Comparison of ENCODE assay signal across 9 mouse cellular contexts in genomic region chr2:71542816-71543301, GRCm38 (mm10). TPM values are rescaled to one million over a fixed set of nuclear protein-coding genes. Genes with fewer than 3 reads are reported as not detected.
DNase-seq lines count a peak whose midpoint lies in the region; ATAC-seq and TF ChIP-seq lines count a peak whose summit lies in the region.
"Had no signal": no experiment of that assay in that cellular context is flagged by ENCODE, and none has a peak within 500 bp of the region (broad histone marks: within the 10 kb centered on the region; RNA-seq: fewer than 3 reads in every experiment).

No protein-coding gene starts in this region.

- H3K27ac ChIP-seq in hindbrain, embryonic 10.5 days: peak overlapping the region; percentile 53; the same call in 1 of the 2 replicates
- no peak overlapping the region for H3K27ac ChIP-seq in hindbrain, postnatal 0 days
- H3K27ac ChIP-seq in limb, embryonic 15.5 days: no peak overlapping the region
- H3K27ac ChIP-seq in stomach, embryonic 14.5 days (ENCODE audit: low read length): no peak overlapping the region

- no peak overlapping the region for H3K9ac ChIP-seq in hindbrain, postnatal 0 days (replicated peaks; ENCODE audit: low read length)
- no peak overlapping the region for H3K9ac ChIP-seq in limb, embryonic 15.5 days
- H3K9ac ChIP-seq in stomach, embryonic 14.5 days (replicated peaks; ENCODE audit: low read depth, low read length): no peak overlapping the region

- no peak; the same call in 1 of the 2 replicates for ATAC-seq in hindbrain, postnatal 0 days
- peak; percentile 40 for ATAC-seq in granulocyte monocyte progenitor cell, adult 5-6 weeks (replicated peaks; ENCODE audit: poor library complexity, severe bottlenecking)
- ATAC-seq in limb, embryonic 15.5 days (ENCODE audit: insufficient number of reproducible peaks, low FRiP score, low TSS enrichment, low read depth): 0 out of 2 replicates have a peak, but pooled peaks have one; percentile 15
- ATAC-seq in stomach, embryonic 14.5 days (ENCODE audit: insufficient number of reproducible peaks, insufficient read depth, low FRiP score, low read depth): peak; percentile 23; the same call in 1 of the 2 replicates
- ATAC-seq in inflammation-experienced regulatory T-cells, adult 6 months: no peak

- no peak overlapping the region for H3K4me2 ChIP-seq in hindbrain, postnatal 0 days (ENCODE audit: low read depth, low read length)
- peak overlapping the region; percentile 37 for H3K4me2 ChIP-seq in limb, embryonic 15.5 days
- 0 out of 2 replicates have a peak overlapping the region, but pooled peaks have one; percentile 5 for H3K4me2 ChIP-seq in stomach, embryonic 14.5 days (replicated peaks; ENCODE audit: low read depth, low read length)

- peak overlapping the region; percentile 37 for H3K4me3 ChIP-seq in hindbrain, embryonic 10.5 days
- no peak overlapping the region for H3K4me3 ChIP-seq in hindbrain, postnatal 0 days (ENCODE audit: low read length)
- peak overlapping the region; percentile 25 for H3K4me3 ChIP-seq in limb, embryonic 15.5 days
- H3K4me3 ChIP-seq in stomach, embryonic 14.5 days (ENCODE audit: low read depth, low read length): peak overlapping the region; percentile 34; the same call in 1 of the 2 replicates

- H3K4me1 ChIP-seq in hindbrain, embryonic 10.5 days (replicated peaks): peaks cover 78% of the 10 kb centered on the region
- peaks cover 8% of the 10 kb centered on the region; the same call in 1 of the 2 replicates for H3K4me1 ChIP-seq in hindbrain, postnatal 0 days (ENCODE audit: insufficient read depth, low read length)
- H3K4me1 ChIP-seq in limb, embryonic 15.5 days: peaks cover 73% of the 10 kb centered on the region
- peaks cover 14% of the 10 kb centered on the region for H3K4me1 ChIP-seq in stomach, embryonic 14.5 days (ENCODE audit: control insufficient read depth, insufficient read depth, low read length)

- no peaks in the 10 kb centered on the region for H3K36me3 ChIP-seq in hindbrain, embryonic 10.5 days
- no peaks in the 10 kb centered on the region for H3K36me3 ChIP-seq in hindbrain, postnatal 0 days (ENCODE audit: insufficient read depth, low read length)
- H3K36me3 ChIP-seq in limb, embryonic 15.5 days: no peaks in the 10 kb centered on the region
- H3K36me3 ChIP-seq in stomach, embryonic 14.5 days (ENCODE audit: control insufficient read depth, insufficient read depth, low read length): no peaks in the 10 kb centered on the region

- under 1% methylated on average over 30 of the region's 30 CpGs for WGBS in hindbrain, embryonic 10.5 days
- WGBS in hindbrain, postnatal 0 days: under 1% methylated on average over 28 of the region's 30 CpGs
- WGBS in limb, embryonic 15.5 days: under 1% methylated on average over 30 of the region's 30 CpGs
- under 1% methylated on average over 30 of the region's 30 CpGs for WGBS in stomach, embryonic 14.5 days

- peaks cover 98% of the 10 kb centered on the region for H3K27me3 ChIP-seq in hindbrain, embryonic 10.5 days (ENCODE audit: insufficient read depth, poor library complexity, severe bottlenecking)
- peaks cover 76% of the 10 kb centered on the region for H3K27me3 ChIP-seq in hindbrain, postnatal 0 days (ENCODE audit: insufficient read depth, low read length)
- H3K27me3 ChIP-seq in limb, embryonic 15.5 days: peaks cover 91% of the 10 kb centered on the region
- peaks cover 68% of the 10 kb centered on the region for H3K27me3 ChIP-seq in stomach, embryonic 14.5 days (ENCODE audit: control insufficient read depth, insufficient read depth, low read length)

- H3K9me3 ChIP-seq in hindbrain, embryonic 10.5 days: no peaks in the 10 kb centered on the region
- H3K9me3 ChIP-seq in hindbrain, postnatal 0 days (ENCODE audit: low read length): no peaks in the 10 kb centered on the region
- H3K9me3 ChIP-seq in limb, embryonic 15.5 days: no peaks in the 10 kb centered on the region
- no peaks in the 10 kb centered on the region for H3K9me3 ChIP-seq in stomach, embryonic 14.5 days (ENCODE audit: control insufficient read depth, low read depth, low read length)

- no peak for TF ChIP-seq CTCF in hindbrain, postnatal 0 days (IDR thresholded peaks at IDR 0.05; ENCODE audit: low read depth)

- peak; percentile 73 for DNase-seq in hindbrain, embryonic 10.5 days (ENCODE audit: low spot score)
- no peak for DNase-seq in hindbrain, postnatal 0 days (ENCODE audit: low spot score)
- DNase-seq in adrenal gland, adult 2 months: peak; percentile 85
- DNase-seq in right cerebral cortex, adult 18-20 months: no peak

RNA-seq across cellular contexts. Expression of gene Dlx2, which starts 3.7 kb away (rescaled TPM):
- polyA plus RNA-seq in hindbrain, embryonic 10.5 days (2016; fragmentation: Nextera tagmentation; extraction: Ambion mirVana): 7.6 and 7.8 TPM in 2 replicates
- total RNA-seq in hindbrain, postnatal 0 days (2014; rRNA removed): 0.97 TPM in 1 of 2 replicates, not detected in the other
- polyA plus RNA-seq in hindbrain, postnatal 0 days (2015; fragmentation: Nextera tagmentation; extraction: Ambion mirVana): 0.21 and 0.26 TPM in 2 replicates
- under 1 TPM; 0.26 to 0.28 TPM for total RNA-seq in adrenal gland, adult 2 months (2021)
- polyA plus RNA-seq in adrenal gland, adult 2 months (2012; rRNA removed): 0.54 and 0.80 TPM in 2 replicates
- total RNA-seq in granulocyte monocyte progenitor cell, adult 5-6 weeks (2014; fragmentation: Nextera tagmentation): not detected in 2 replicates
- not detected in 2 replicates for total RNA-seq in granulocyte monocyte progenitor cell, adult 5-6 weeks (2017)
- 3.5 and 3.6 TPM in 2 replicates for polyA plus RNA-seq in limb, embryonic 15.5 days (2015; fragmentation: Nextera tagmentation; extraction: Ambion mirVana)
- 6.4 and 6.9 TPM in 2 replicates for polyA plus RNA-seq in stomach, embryonic 14.5 days (2014; fragmentation: Nextera tagmentation; extraction: Ambion mirVana)
- not detected for polyA plus RNA-seq in inflammation-experienced regulatory T-cells, adult 6 months (2017; shearing (Covaris generic))
- total RNA-seq: liver, adult 2 months had no signal
- polyA plus RNA-seq: liver, adult 2 months had no signal

RNA-seq across cellular contexts. Expression of gene Dlx1, which starts 14.9 kb away (rescaled TPM):
- 6.4 and 9.9 TPM in 2 replicates for polyA plus RNA-seq in hindbrain, embryonic 10.5 days (2016; fragmentation: Nextera tagmentation; extraction: Ambion mirVana)
- total RNA-seq in hindbrain, postnatal 0 days (2014; rRNA removed): 2.5 and 3.5 TPM in 2 replicates
- not detected in 2 replicates for polyA plus RNA-seq in hindbrain, postnatal 0 days (2015; fragmentation: Nextera tagmentation; extraction: Ambion mirVana)
- under 1 TPM; 0.14 to 0.31 TPM for total RNA-seq in adrenal gland, adult 2 months (2021)
- polyA plus RNA-seq in adrenal gland, adult 2 months (2012; rRNA removed): 0.26 and 1.2 TPM in 2 replicates
- not detected in 2 replicates for total RNA-seq in granulocyte monocyte progenitor cell, adult 5-6 weeks (2014; fragmentation: Nextera tagmentation)
- not detected in 2 replicates for total RNA-seq in granulocyte monocyte progenitor cell, adult 5-6 weeks (2017)
- 3.9 and 4.4 TPM in 2 replicates for polyA plus RNA-seq in limb, embryonic 15.5 days (2015; fragmentation: Nextera tagmentation; extraction: Ambion mirVana)
- 10.8 and 11.3 TPM in 2 replicates for polyA plus RNA-seq in stomach, embryonic 14.5 days (2014; fragmentation: Nextera tagmentation; extraction: Ambion mirVana)
- not detected for polyA plus RNA-seq in inflammation-experienced regulatory T-cells, adult 6 months (2017; shearing (Covaris generic))
- total RNA-seq: liver, adult 2 months had no signal
- polyA plus RNA-seq: liver, adult 2 months had no signal

Comparison
In these comparisons a context has a peak if more than half of its experiments do, and no peak if none do; other contexts are left out.
1. DNase-seq: peak in hindbrain, embryonic 10.5 days (single experiment) and adrenal gland, adult 2 months (single experiment); none in hindbrain, postnatal 0 days (single experiment) and right cerebral cortex, adult 18-20 months (single experiment).
2. ATAC-seq: peak in granulocyte monocyte progenitor cell, adult 5-6 weeks (single experiment), limb, embryonic 15.5 days (single experiment) and stomach, embryonic 14.5 days (single experiment); none in hindbrain, postnatal 0 days (single experiment) and inflammation-experienced regulatory T-cells, adult 6 months (single experiment).